Mouse (Mus musculus) retina, postnatal 1 day (tissue): ENCODE data around the gene Prl2b1.

ENCODE experiments used
- DNase-seq: peaks from one replicate; pipeline ENCODE4 v3.0.0-alpha.2; 2012

The Prl2b1 gene

GRCm38 (mm10) chr13:27390746-27391145 is at the start of gene Prl2b1:
Gene Prl2b1 (minus strand): TSS chr13:27390846.
- DNase-seq, result no peak

- no peak for DNase-seq
These were observed 47.9 kb upstream of the Prl2b1 start, which contains the start of gene Prl8a6 for GRCm38 (mm10) chr13:27438588-27438987. Gene Prl8a6 (minus strand): TSS chr13:27438688.

- no peak for DNase-seq
These were observed 42.5 kb upstream of the Prl2b1 start for GRCm38 (mm10) chr13:27433159-27433558.

- DNase-seq, result no peak
These were observed 23.0 kb upstream of the Prl2b1 start for GRCm38 (mm10) chr13:27413640-27414039.

- peak; percentile 81 for DNase-seq
These were observed 8.5 kb upstream of the Prl2b1 start for GRCm38 (mm10) chr13:27399061-27399724.

GRCm38 (mm10) chr13:27345373-27345772 is 45.3 kb downstream of the Prl2b1 start, which contains the start of gene Prl8a2:
Gene Prl8a2 (plus strand): TSS chr13:27345673.
- DNase-seq, result no peak

GRCm38 (mm10) chr13:27342733-27343275 is 47.8 kb downstream of the Prl2b1 start:
- peak; percentile 0 for DNase-seq

GRCm38 (mm10) chr13:27334989-27335388 is 55.7 kb downstream of the Prl2b1 start:
- no peak for DNase-seq
